Mouse (Mus musculus) spleen, adult 12 weeks (tissue): ENCODE data around the gene Carmil3.
A peak's percentile ranks its signal among the peaks of the same experiment; 100 is the strongest.

Experiments
- DNase-seq: peaks from one replicate; pipeline ENCODE4 v3.0.0; 2022; ENCODE audit warnings: low spot score

The Carmil3 gene

GRCm38 (mm10) chr14:55495509-55496240, 5.2 kb downstream of the Carmil3 start:
- no peak for DNase-seq

DNA sequence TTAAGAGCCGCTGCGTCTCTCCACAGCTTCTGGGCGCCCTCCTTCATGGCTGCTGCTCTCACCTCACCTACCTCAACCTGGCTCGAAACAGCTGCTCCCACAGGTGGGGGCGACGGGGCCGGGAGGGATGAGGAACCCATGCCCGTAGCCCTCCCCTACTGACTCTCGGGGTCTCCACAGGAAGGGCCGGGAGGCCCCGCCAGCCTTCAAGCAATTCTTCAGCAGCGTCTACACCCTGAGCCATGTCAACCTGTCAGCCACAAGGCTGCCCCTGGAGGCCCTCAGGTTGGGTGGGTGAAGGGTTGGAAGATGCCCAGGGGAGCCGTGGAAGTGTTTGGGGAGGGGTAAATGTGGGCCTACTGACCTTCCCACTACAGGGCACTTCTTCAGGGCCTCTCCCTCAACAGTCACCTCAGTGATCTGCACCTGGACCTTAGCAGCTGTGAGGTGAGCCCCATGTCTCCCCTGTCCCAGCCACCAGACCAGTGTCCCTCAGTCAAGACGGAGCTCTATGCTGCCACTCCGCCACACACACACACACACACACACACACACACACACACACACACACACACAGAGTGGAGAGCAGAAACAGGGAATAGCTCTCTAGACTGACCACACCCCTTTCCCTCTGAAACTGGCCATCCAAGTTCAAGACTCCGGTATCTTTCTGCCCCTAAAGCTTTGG, 6.5 kb downstream of the Carmil3 start:
- no peak for DNase-seq

DNA sequence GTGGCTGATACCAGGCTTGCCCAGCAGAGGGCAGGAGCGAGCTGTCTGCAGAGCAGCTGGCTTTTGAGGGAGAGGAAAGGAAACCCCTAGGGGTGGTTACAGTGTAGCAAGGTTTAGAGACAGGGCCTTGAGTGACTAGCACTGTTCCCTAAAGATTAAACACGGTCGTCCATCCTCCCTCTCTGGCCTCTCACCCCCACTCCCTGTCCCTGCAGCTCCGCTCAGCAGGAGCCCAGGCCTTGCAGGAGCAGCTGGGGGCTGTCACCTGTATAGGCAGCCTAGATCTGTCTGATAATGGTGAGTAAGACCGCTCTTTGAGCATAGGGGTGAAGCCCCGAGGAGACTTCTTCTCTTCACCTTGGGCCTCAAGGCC, 7.0 kb downstream of the Carmil3 start:
- DNase-seq: peak; percentile 75

DNA sequence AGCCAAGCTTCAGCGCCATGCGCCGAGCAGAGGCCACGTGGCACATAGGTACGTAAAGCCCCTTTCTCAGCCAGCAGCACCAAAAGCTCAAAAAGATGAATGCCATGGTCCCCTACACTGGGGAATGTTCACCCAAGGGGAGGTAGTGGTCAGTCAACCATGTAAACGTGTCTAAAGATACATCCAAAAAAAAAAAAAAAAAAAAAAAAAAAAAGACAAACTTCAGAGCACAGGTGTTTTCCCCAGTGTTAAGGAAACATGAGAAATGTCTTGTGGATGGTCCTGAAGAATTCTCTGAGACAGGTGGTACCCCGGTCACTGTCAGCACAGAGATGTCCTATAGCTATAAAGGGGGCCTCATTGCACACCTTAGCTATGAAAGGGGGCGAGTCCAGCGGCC, 15.2 kb downstream of the Carmil3 start:
- DNase-seq: no peak

- no peak for DNase-seq
These were observed 17.4 kb downstream of the Carmil3 start for GRCm38 (mm10) chr14:55507801-55508200.

GRCm38 (mm10) chr14:55509540-55509939, 19.1 kb downstream of the Carmil3 start:
- DNase-seq: no peak

DNA sequence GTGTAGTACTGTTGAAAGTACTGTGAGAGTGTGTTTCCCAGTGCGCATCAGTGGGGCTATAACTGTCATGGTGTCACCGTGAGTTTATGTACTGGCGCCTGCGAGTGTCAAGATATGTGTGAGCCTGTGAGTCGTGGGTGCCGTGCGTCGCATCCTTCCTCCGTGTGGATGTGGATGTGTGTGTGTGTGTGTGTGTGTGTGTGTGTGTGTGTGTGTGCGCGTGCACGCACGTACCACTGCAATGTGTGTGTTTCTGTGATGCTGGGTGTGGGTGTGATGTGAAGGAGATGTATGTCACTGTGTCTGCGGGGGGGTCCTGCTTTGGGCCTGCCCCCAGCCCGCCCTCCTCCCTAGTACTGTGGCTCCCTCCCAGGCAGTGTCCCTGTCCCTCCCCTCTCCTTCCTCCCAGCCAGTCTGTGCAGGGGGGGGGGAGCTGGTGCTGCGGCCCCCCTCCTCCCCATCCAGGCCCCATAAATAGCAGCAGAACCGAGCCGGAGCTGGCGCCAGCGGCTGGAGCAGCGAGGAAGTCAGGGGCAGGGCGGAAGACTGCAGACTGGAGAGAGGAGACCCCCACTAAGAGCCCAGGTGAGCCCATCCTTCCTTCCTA, 19.8 kb downstream of the Carmil3 start, which contains the start of gene Cpne6:
TSS of gene Cpne6 (plus strand) at position 321 of the 607 bp plus-strand sequence.
- DNase-seq: no peak

- no peak for DNase-seq
These were observed 20.6 kb downstream of the Carmil3 start for GRCm38 (mm10) chr14:55511037-55511436.

DNA sequence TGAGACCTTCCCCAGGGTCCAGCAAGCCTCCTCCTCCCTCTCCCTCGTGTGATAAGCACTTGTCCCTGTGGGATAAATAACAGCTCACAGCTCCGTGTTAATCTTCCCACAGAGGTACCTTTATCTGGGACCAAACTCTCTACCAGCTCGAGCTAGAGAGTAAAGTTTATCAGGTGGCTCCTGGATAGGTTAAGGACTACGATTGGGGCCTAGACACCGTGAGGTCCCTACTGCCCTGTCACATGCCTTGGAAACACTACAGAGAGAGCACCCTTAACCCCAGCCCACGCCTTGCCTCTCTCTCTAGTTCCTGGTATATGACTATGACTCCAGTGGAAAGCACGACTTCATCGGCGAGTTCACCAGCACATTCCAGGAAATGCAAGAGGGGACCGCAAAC, 23.5 kb downstream of the Carmil3 start:
- no peak for DNase-seq

DNA sequence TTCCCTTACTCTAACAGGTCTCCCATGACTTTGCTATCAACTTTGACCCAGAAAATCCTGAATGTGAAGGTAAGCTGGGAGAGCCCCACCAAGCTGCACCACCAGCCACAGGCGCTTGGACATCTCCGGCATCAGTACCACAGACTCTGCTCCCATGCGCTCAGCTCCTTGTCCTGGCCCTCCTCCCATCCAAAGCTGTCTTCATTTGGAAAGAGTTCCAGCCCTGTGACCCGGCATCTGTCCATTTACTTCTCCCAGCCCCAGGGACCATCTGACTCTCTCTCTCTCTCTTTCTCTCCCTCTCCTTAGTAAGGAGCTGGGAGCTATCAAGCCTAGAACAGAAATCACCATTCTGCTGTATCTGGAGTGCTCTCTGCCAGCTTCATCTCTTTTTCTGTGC, 25.4 kb downstream of the Carmil3 start:
- no peak for DNase-seq

- no peak for DNase-seq
These were observed 28.4 kb downstream of the Carmil3 start for GRCm38 (mm10) chr14:55518897-55519296.

DNA sequence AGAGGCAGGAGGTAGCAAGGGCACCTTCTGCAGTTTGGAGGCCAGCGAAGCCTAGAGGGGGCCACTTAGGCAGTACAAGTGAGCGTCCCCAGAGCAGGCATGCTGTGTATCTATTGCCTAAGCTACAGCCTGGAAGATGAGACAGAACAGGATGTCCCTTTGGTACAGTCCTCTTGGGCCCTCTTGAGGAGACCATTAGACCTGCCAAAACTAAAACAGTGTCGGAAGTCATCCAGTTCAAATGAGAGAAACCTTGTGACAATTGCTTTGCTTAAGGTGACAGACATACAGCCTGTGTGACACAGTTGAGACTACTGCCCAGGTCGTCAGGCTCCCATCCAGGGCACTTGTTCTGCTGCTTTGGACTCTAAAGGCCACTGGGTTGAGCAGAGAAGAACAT, 29.2 kb downstream of the Carmil3 start:
- DNase-seq: no peak

DNA sequence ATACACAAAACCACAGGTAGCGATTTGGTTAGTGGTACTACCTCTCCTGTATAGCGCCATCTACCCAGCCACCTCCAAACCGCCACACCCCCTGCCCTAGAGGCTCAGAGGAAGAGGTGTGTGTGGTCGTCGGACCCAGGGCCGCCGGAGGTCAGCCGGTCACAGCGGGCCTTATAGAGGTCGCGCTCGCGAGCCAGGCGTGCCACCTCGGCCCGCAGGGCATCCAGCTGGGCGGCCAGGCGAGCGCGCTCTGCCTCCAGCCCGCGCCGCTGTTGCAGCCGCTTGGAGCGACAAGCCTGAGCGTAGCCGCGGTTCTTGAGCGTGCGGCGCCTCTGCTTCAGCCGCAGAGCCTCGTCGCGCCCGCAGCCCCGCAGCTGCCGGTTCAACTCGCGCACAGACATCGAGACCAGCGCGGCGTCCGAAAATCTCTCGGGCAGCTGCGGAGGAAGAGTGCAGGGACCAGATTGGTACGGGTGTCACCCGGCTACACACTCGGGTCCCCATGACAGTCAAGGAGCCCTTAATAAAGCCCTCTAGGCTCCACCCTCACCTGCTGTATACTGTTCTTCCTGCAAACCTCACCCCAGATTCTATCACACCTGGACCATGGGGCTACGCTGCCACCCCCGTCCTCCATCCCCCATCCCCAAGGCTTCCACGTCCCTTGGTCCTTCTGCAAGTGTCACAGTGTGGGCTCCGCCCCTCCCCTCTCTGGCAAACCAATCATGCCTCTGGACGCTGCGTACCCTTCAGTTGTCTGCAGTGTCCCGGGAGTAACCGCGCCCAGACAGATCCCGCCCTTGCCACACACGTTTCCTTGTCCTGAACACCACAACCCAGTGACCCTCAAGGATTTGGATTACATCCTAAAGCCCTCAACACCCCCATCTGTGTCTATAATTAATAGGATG, 30.3 kb downstream of the Carmil3 start:
- no peak for DNase-seq

- DNase-seq: no peak
These were observed 33.6 kb downstream of the Carmil3 start for GRCm38 (mm10) chr14:55524062-55524461.

DNA sequence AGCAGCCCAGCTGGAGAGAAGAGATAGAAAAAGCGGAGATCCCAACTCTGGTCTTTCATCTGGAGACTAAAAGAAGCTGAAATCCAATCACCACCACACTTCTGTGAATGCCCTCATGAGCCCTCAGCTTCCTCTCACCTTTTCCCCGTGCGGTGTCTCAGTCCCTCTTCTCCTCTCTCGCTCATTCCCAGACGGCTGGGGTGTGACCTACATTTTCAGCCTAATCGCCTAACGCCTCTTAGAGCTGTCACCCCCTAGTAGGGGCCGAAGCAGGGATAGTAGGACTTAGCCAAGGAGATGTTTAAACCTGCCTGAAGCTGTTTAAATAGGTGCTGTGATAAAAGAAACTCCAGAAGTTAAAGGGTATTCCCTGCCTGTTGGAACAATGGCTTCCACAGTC, 34.3 kb downstream of the Carmil3 start, which contains the start of gene Nrl:
TSS of gene Nrl (minus strand) at position 197 of the 400 bp plus-strand sequence.
- no peak for DNase-seq

- no peak for DNase-seq
These were observed 36.2 kb downstream of the Carmil3 start for GRCm38 (mm10) chr14:55526674-55527073.

DNA sequence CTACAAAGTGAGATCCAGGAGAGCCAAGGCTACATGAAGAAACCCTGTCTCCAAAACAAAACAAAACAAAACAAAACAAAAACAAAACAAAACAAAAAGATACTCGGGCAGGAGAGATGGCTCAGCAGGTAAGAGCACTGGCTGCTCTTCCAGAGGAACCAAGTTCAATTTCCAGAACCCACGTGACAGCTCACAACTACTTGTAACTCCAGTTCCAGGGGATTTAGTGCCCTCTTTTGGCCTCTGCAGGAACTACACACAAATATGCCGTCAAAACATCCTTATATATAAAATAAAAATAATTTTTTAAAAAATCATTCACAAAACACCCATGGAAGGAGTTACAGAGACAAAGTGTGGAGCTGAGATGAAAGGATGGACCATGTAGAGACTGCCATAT, 37.5 kb downstream of the Carmil3 start:
- peak; percentile 39 for DNase-seq

DNA sequence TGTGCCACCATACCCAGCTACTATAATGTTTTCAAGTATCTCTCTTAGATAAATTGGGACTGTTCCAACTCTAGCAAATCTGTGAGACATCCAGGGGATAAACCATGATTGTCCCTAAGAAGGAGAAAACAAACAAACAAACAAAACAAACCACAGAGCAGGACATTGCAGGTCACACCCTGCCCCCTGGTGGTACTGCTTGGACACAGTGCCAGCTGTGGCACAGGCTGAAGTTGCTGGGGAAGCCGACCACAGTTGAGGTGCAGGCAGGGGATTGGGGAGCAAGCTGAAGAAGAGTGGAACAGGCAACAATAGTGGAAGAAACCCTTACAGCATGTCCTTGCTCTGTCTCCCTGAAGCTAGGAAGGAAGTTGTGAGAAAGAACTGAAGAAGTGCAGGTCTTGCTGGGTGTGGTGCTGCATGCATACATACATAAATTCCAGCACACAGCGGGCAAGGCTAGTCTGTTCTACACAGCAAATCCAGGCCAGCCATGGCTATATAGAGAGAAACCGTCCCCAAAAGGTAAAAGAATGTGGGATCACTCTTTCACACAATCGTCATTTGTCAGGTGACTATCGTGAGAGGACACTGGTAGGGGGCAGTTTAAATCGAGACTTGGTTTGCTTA, 45.8 kb downstream of the Carmil3 start:
- DNase-seq: peak; percentile 32

GRCm38 (mm10) chr14:55540067-55540786, 49.8 kb downstream of the Carmil3 start, which contains the start of gene Pck2:
Gene Pck2 (plus strand): TSS chr14:55540266.
- DNase-seq: peak; percentile 84

- DNase-seq: peak; percentile 73
These were observed 50.4 kb downstream of the Carmil3 start for GRCm38 (mm10) chr14:55540787-55541321.
